Mouse (Mus musculus) intestine, postnatal 0 days (tissue): ENCODE results near the gene Gm4450. TPM values are rescaled to one million over a fixed set of nuclear protein-coding genes. Genes with fewer than 3 reads are reported as not detected.
"Not testable (repeated sequence)": the region's sequence is repeated elsewhere in the genome, so short reads cannot be mapped to it uniquely, and the experiment has no call there.

Experiments used
- ATAC-seq: fragments of 200-750 bp; cut with Nextera tagmentation; 2 replicates; pipeline ENCODE4 v1.8.0; 2017; ENCODE audit warnings: mild to moderate bottlenecking, moderate TSS enrichment, moderate library complexity
- H3K27ac ChIP-seq: fragments of 300-500 bp; sonication (generic); 2 replicates; pipeline ENCODE4 v1.5.1; 2014; ENCODE audit warnings: mild to moderate bottlenecking, low read depth, low read length, moderate library complexity
- H3K27me3 ChIP-seq: fragments of 300-500 bp; sonication (generic); replicated peaks from 2 replicates; pipeline ENCODE4 v1.6.1; 2014; ENCODE audit warnings: low read length, mixed read lengths; ENCODE audit not compliant: control insufficient read depth, insufficient read depth
- H3K36me3 ChIP-seq: fragments of 300-500 bp; sonication (generic); 2 replicates; pipeline ENCODE4 v1.6.1; 2014; ENCODE audit warnings: mild to moderate bottlenecking, moderate library complexity; ENCODE audit not compliant: control insufficient read depth, insufficient read depth
- H3K4me1 ChIP-seq: fragments of 300-500 bp; sonication (generic); replicated peaks from 2 replicates; pipeline ENCODE4 v1.6.1; 2014; ENCODE audit warnings: antibody characterized with exemption, low read length, mixed read lengths; ENCODE audit not compliant: control insufficient read depth, insufficient read depth
- H3K4me2 ChIP-seq: fragments of 300-500 bp; sonication (generic); replicated peaks from 2 replicates; pipeline ENCODE4 v1.6.1; 2014; ENCODE audit warnings: low read depth, mild to moderate bottlenecking, moderate library complexity
- H3K4me3 ChIP-seq: fragments of 300-500 bp; sonication (generic); 2 replicates; pipeline ENCODE4 v1.5.1; 2014; ENCODE audit warnings: low read depth, low read length
- H3K9ac ChIP-seq: fragments of 300-500 bp; sonication (generic); 2 replicates; pipeline ENCODE4 v1.6.1; 2014; ENCODE audit warnings: mild to moderate bottlenecking, low read depth, low read length
- H3K9me3 ChIP-seq: fragments of 300-500 bp; sonication (generic); 2 replicates; pipeline ENCODE4 v1.6.1; 2016; ENCODE audit warnings: mixed run types; ENCODE audit not compliant: control insufficient read depth
- WGBS: fragments of 180-500 bp; shearing (Covaris S2); extraction: QIAGEN DNeasy Blood & Tissue Kit; methylation state at CpG from one replicate; pipeline ENCODE4 v1.1.7; 2014; 5-methylcytosine and 5-hydroxymethylcytosine counted together
- polyA plus RNA-seq: library from polyadenylated mRNA; unstranded; fragments of >200 nt; fragmentation: Nextera tagmentation; extraction: Ambion mirVana; gene quantifications from 2 replicates; pipeline ENCODE4 v1.2.1, GENCODE M21; 2015

The Gm4450 gene
- polyA plus RNA-seq, result not detected in 2 replicates

DNA sequence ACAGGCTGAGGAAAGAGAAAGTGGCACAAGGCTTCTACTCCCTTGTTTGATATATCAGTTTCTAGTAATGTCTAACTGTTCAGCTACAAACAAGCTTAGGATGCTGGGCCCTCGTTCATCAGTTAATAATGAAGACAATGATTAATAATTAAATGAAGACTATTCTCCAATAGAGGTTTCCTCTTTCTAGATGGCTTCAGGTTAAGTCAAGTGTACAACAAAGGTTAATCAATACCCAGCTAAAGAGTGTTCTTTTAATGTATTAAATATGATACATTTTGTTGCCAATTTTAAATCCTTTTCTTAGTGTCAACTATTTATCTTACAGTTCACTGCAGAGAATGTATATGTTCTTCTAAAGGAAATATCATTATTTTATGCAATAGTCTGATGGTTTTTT is at the start of gene Gm4450:
Gm4450 (minus strand) TSS at position 101 of the 400 bp plus-strand sequence.
- not testable (repeated sequence) for H3K4me2 ChIP-seq, H3K9ac ChIP-seq, H3K27ac ChIP-seq, H3K27me3 ChIP-seq, H3K4me1 ChIP-seq, H3K4me3 ChIP-seq, H3K36me3 ChIP-seq, ATAC-seq, H3K9me3 ChIP-seq
- no CpG with 5 or more reads among the region's 1 CpGs for whole genome bisulfite sequencing

- H3K27me3 ChIP-seq, H3K36me3 ChIP-seq, H3K4me3 ChIP-seq, H3K9ac ChIP-seq, ATAC-seq, H3K4me2 ChIP-seq, H3K4me1 ChIP-seq, H3K9me3 ChIP-seq, H3K27ac ChIP-seq: not testable (repeated sequence)
Observed at GRCm38 (mm10) chr3:98497401-98497800, 40.5 kb upstream of the Gm4450 start.

- H3K9ac ChIP-seq, H3K27me3 ChIP-seq, H3K9me3 ChIP-seq, H3K4me1 ChIP-seq, ATAC-seq, H3K4me2 ChIP-seq, H3K27ac ChIP-seq, H3K4me3 ChIP-seq, H3K36me3 ChIP-seq: not testable (repeated sequence)
- no CpG with 5 or more reads among the region's 2 CpGs for WGBS
Observed at GRCm38 (mm10) chr3:98496762-98497161, 39.8 kb upstream of the Gm4450 start.

DNA sequence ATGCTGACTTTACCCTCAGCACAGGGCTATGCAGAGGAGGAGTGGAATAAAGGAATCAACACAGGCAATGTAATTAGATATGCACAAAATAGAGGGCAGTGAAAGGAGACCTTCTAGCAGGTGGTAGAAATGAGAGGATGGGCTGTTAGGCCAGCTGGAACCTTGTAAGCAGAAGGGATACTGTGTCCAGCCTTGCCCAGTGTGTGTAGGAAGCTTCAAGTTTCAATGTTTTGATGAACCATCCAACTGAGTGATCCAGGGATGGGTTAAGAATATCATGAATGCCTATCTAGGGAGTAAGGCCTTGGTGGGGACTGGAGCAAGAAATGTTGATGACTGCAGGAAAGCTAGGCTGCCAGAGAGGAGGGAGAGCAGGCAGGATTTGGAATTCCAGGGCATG is 38.1 kb upstream of the Gm4450 start:
- not testable (repeated sequence) for H3K9me3 ChIP-seq, H3K4me3 ChIP-seq, H3K4me1 ChIP-seq, H3K27ac ChIP-seq, H3K4me2 ChIP-seq, H3K27me3 ChIP-seq, H3K36me3 ChIP-seq, ATAC-seq, H3K9ac ChIP-seq

DNA sequence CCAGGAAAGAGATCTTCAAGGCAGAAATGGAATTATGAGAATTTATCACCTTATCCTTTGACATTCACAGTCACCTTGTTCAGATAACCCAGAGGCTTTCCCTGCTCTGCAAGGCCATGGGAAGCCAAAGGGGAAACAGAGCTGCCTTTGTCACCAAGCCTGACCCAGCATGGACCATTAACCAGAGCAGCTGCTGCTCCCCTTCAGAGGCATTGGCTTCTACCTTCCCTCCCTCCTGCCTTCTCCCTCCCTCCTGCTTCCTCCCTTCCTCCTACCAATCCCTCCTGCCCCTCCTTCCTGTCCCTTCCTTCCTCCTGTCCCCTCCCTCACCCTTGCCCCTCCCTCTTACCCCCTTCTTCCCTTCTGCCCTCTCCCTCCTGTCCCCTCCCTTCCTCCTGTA is 37.3 kb upstream of the Gm4450 start:
- H3K36me3 ChIP-seq, H3K4me2 ChIP-seq, H3K27me3 ChIP-seq, H3K9ac ChIP-seq, H3K4me3 ChIP-seq, H3K9me3 ChIP-seq, H3K27ac ChIP-seq, ATAC-seq, H3K4me1 ChIP-seq: not testable (repeated sequence)

DNA sequence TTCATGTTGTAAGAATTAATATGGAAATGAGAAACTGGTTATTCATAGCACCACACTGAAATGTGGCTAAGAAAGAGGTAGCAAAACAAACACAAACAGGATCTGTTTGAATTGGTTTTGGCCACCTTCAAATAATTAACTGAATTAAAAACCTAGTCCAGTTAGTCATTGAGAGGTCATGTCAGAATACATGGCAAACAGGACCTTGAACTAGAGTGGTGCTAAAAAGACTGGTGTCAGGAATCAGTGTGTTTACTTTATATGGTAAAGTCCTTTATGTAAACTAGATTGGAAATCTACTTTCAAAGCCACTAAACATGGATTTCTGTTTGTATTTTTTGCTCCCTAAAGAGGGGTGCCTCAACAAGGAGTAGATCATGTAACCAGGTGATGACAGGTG is 14.6 kb upstream of the Gm4450 start:
- not testable (repeated sequence) for H3K9me3 ChIP-seq, ATAC-seq

DNA sequence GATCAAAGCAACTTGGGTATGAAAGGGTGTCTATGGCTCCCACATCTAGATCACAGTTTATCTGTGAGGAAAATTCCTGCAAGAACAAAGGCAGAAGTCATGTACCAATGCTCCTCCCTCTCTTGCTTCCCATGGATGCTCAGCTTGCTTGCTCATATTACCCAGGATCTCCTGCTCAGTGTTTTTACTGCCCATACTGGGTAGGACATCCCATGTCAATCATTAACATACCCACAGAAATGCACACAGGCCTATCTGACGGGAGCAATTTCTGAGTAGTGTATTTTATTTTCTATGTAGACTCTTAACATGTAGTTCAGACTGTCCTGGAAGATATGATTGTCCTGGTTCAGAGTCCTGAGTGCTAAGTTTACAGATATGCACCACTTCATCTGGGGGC is 14.1 kb upstream of the Gm4450 start:
- not testable (repeated sequence) for H3K4me2 ChIP-seq, H3K9me3 ChIP-seq, H3K27ac ChIP-seq, H3K4me1 ChIP-seq, H3K9ac ChIP-seq, H3K27me3 ChIP-seq, H3K36me3 ChIP-seq, H3K4me3 ChIP-seq, ATAC-seq
- WGBS, result no CpG with 5 or more reads among the region's 1 CpGs

More for the DNA sequence above, 14.6 kb upstream of the Gm4450 start:
- not testable (repeated sequence) for H3K4me2 ChIP-seq, H3K4me1 ChIP-seq, H3K27me3 ChIP-seq, H3K9ac ChIP-seq, H3K36me3 ChIP-seq, H3K4me3 ChIP-seq, H3K27ac ChIP-seq

DNA sequence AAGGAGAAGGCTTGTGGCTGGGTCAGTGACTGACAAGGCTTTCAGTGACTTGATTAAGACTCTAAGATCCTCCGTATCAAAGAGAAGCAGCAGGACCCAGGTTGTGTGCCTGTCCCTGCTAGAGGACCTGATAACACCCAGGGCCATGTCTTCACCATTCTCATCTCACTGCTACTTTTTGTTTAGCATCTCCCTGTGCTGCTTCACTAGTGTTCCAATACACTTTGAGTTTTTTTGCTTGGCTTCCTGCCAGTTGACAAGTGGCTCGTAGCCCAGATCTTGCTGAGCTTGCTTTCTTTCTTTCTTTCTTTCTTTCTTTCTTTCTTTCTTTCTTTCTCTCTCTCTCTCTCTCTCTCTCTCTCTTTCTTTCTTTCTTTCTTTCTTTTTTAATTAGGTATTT is 12.4 kb upstream of the Gm4450 start:
- not testable (repeated sequence) for H3K27me3 ChIP-seq, H3K9me3 ChIP-seq, H3K4me3 ChIP-seq, H3K36me3 ChIP-seq, H3K9ac ChIP-seq, H3K4me1 ChIP-seq, H3K4me2 ChIP-seq, H3K27ac ChIP-seq, ATAC-seq
- WGBS, result no CpG with 5 or more reads among the region's 2 CpGs

DNA sequence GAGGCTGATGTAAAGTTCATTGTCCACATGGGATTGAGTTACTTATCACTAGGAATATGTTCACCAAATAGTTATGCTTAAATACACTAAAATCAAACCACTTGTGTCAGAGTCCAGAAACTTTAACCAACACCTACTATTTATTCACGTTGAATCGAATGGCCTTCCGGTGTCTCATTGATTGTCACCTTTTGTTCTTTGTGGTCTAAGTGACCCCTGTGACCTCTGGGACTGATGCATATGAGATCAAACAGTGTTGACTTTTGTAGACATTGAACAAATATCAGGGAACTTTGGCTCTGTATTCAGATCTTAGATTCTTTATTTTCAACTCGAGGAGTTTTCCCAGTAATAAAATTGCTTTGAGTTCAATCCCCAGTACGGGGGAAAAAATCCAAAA is 3.1 kb downstream of the Gm4450 start:
- WGBS, result 58% methylated on average over 5 of the region's 5 CpGs

DNA sequence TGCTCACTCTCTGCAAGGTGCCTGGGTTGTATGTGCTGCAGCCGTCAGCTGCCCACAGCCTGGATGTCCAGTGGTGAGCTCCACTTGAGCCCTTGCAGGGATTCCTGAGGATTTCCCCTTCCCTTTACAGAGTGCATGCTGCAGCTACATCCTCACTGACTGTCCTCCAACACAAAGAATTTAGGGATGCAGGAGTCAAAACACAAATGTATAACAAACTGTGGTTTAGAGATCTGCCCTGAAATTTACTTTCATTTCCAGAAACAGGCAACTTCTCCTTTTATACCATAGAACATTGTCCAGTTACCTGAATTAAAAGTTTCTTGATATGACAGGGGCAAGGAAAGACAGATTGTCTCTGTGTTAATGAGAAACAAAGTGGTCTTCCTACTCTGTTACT is 13.0 kb downstream of the Gm4450 start:
- ATAC-seq, H3K9me3 ChIP-seq, H3K9ac ChIP-seq, H3K4me1 ChIP-seq, H3K27ac ChIP-seq, H3K4me2 ChIP-seq, H3K36me3 ChIP-seq, H3K27me3 ChIP-seq, H3K4me3 ChIP-seq: not testable (repeated sequence)
- WGBS, result 100% methylated on average over 1 of the region's 1 CpGs

More for the DNA sequence above, 3.1 kb downstream of the Gm4450 start:
- not testable (repeated sequence) for H3K9ac ChIP-seq, ATAC-seq, H3K27me3 ChIP-seq, H3K27ac ChIP-seq, H3K4me3 ChIP-seq, H3K4me1 ChIP-seq, H3K4me2 ChIP-seq, H3K9me3 ChIP-seq, H3K36me3 ChIP-seq
